Comparison of ENCODE assay signal across 19 mouse cellular contexts in the genomic region with DNA sequence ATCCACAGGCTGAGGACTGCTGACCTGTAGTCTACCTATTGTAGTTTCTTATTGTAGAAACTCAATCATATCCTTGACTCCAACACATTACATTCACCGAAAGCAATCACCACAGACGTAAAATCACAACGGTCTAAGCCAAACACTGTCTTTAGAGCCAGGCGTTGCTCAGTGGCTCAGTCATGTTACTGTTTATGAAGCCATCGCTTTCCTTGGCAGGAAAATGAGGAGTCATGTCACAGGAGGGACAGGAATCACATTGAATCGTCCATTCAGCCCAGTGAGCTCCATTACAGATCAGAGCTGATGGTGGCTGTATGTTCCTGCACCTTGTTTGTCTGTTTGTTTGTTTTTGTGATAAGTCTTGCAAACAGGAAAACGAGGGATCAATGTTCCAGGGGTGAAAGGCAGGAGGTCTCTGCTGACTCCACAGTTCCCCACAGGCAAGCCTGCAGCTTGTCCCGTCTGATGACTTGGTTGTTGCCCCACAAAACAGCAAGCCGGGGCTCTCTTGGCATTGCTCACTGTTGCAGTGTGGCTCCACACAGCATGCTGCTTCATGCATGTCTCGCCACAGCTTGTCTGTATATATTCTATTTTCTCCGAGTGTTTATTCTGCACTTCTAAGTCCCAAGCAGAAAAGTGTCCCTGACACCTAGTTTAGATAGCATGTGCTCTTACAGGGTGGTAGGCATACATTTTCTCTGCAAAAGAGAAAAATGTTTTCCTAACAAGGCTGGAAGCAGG.
DNase-seq lines count a peak whose midpoint lies in the region; ATAC-seq and TF ChIP-seq lines count a peak whose summit lies in the region.
"Had no signal": no experiment of that assay in that cellular context is flagged by ENCODE, and none has a peak within 500 bp of the region (broad histone marks: within the 10 kb centered on the region; RNA-seq: fewer than 3 reads in every experiment).

No protein-coding gene starts in this region.

- peak overlapping the region; percentile 84 for H3K27ac ChIP-seq in lung, embryonic 14.5 days (ENCODE audit: low read depth)
- H3K27ac ChIP-seq in lung, embryonic 16.5 days (ENCODE audit: low read length) = peak overlapping the region; percentile 70
- H3K27ac ChIP-seq: embryonic facial prominence, embryonic 12.5 days; forebrain, embryonic 13.5 days; forebrain, embryonic 15.5 days had no signal

- no peak for TF ChIP-seq POLR2A in lung, adult 2 months (IDR thresholded peaks at IDR 0.05; ENCODE audit: borderline replicate concordance, extremely low read depth, low read depth, low read length)

- no peak overlapping the region for H3K9ac ChIP-seq in lung, embryonic 14.5 days
- no peak overlapping the region for H3K9ac ChIP-seq in lung, embryonic 16.5 days (ENCODE audit: low read length)
- H3K9ac ChIP-seq: embryonic facial prominence, embryonic 12.5 days; forebrain, embryonic 13.5 days; forebrain, embryonic 15.5 days had no signal

- no peaks in the 10 kb centered on the region for H3K9me3 ChIP-seq in lung, embryonic 14.5 days (ENCODE audit: low read depth, low read length)
- H3K9me3 ChIP-seq in lung, embryonic 16.5 days (ENCODE audit: control insufficient read depth, low read length) = no peaks in the 10 kb centered on the region
- H3K9me3 ChIP-seq: embryonic facial prominence, embryonic 10.5 days; embryonic facial prominence, embryonic 12.5 days; forebrain, embryonic 13.5 days; forebrain, embryonic 15.5 days had no signal

- no peaks in the 10 kb centered on the region for H3K27me3 ChIP-seq in lung, embryonic 14.5 days (ENCODE audit: insufficient read depth, low read length)
- H3K27me3 ChIP-seq in lung, embryonic 16.5 days (ENCODE audit: control insufficient read depth, insufficient read depth, low read depth, low read length) = no peaks in the 10 kb centered on the region
- H3K27me3 ChIP-seq: embryonic facial prominence, embryonic 12.5 days; forebrain, embryonic 13.5 days; forebrain, embryonic 15.5 days had no signal

- no peak overlapping the region for H3K4me3 ChIP-seq in lung, embryonic 14.5 days (ENCODE audit: low read depth, low read length)
- H3K4me3 ChIP-seq in lung, embryonic 16.5 days (ENCODE audit: low read length) = no peak overlapping the region
- no peak overlapping the region for H3K4me3 ChIP-seq in lung, adult 2 months (replicated peaks; ENCODE audit: extremely low read depth, low read depth, low read length)
- H3K4me3 ChIP-seq: embryonic facial prominence, embryonic 10.5 days; embryonic facial prominence, embryonic 12.5 days; forebrain, embryonic 13.5 days; forebrain, embryonic 15.5 days had no signal

- no peaks in the 10 kb centered on the region for H3K36me3 ChIP-seq in lung, embryonic 14.5 days (ENCODE audit: insufficient read depth)
- no peaks in the 10 kb centered on the region for H3K36me3 ChIP-seq in lung, embryonic 16.5 days (ENCODE audit: control insufficient read depth, insufficient read depth, low read length)
- H3K36me3 ChIP-seq: embryonic facial prominence, embryonic 10.5 days; embryonic facial prominence, embryonic 12.5 days; forebrain, embryonic 15.5 days had no signal

- H3K4me2 ChIP-seq in lung, embryonic 14.5 days = no peak overlapping the region
- H3K4me2 ChIP-seq in lung, embryonic 16.5 days (ENCODE audit: low read depth, low read length) = no peak overlapping the region
- H3K4me2 ChIP-seq: embryonic facial prominence, embryonic 12.5 days; forebrain, embryonic 13.5 days; forebrain, embryonic 15.5 days had no signal

- 28% methylated on average over 11 of the region's 11 CpGs for WGBS in lung, embryonic 14.5 days
- WGBS in lung, embryonic 16.5 days = 41% methylated on average over 11 of the region's 11 CpGs
- WGBS in lung, adult 2 months = 61% methylated on average over 11 of the region's 11 CpGs

- DNase-seq in lung, embryonic 14.5 days = peak; percentile 94
- DNase-seq in lung, postnatal 25 days (ENCODE audit: low spot score) = no peak
- DNase-seq in lung, adult 2 months = no peak
- DNase-seq in lung, postnatal 10 days = peak; percentile 53
- no peak for DNase-seq in lung, postnatal 36 days
- DNase-seq in lung, postnatal 4 days = peak; percentile 37 to 85
- DNase-seq: adrenal gland, adult 2 months; adrenal gland, postnatal 10 days; adrenal gland, postnatal 25 days; cerebellum, adult 11 months; cerebellum, adult 2 months; cerebellum, adult 9-10 months; cerebellum, postnatal 25 days had no signal

- peak; percentile 91 for ATAC-seq in lung, embryonic 14.5 days (ENCODE audit: insufficient read depth)
- ATAC-seq in lung, embryonic 16.5 days (ENCODE audit: low read depth) = peak; percentile 91
- no peak for ATAC-seq in megakaryocyte-erythroid progenitor cell, adult 5-6 weeks (replicated peaks; ENCODE audit: low FRiP score, low TSS enrichment, poor library complexity, severe bottlenecking)
- ATAC-seq: forebrain, embryonic 13.5 days; forebrain, embryonic 15.5 days had no signal

- H3K4me1 ChIP-seq in lung, embryonic 14.5 days (ENCODE audit: insufficient read depth) = peaks cover 23% of the 10 kb centered on the region
- peaks cover 22% of the 10 kb centered on the region for H3K4me1 ChIP-seq in lung, embryonic 16.5 days (replicated peaks; ENCODE audit: control insufficient read depth, insufficient read depth, low read length)
- no peaks in the 10 kb centered on the region for H3K4me1 ChIP-seq in lung, adult 2 months (ENCODE audit: control insufficient read depth, insufficient read depth, low read length)

- no peak for TF ChIP-seq CTCF in lung, embryonic 14.5 days (IDR thresholded peaks at IDR 0.05; ENCODE audit: low read depth)
- no peak for TF ChIP-seq CTCF in lung, adult 2 months (IDR thresholded peaks at IDR 0.05; ENCODE audit: insufficient read depth, low read length)

Comparison
In these comparisons a context has a peak if more than half of its experiments do, and no peak if none do; other contexts are left out.
1. DNase-seq: peak in lung, embryonic 14.5 days (single experiment), lung, postnatal 10 days (single experiment) and lung, postnatal 4 days (2 of 2); none in lung, postnatal 25 days (single experiment), lung, adult 2 months (single experiment) and lung, postnatal 36 days (single experiment).